Mouse (Mus musculus) retina, embryonic 14.5 days (tissue): ENCODE data around the gene Ms4a4a.
"Not testable (repeated sequence)": the region's sequence is repeated elsewhere in the genome, so short reads cannot be mapped to it uniquely, and the experiment has no call there.

Experiments
- DNase-seq: peaks from one replicate; pipeline ENCODE4 v3.0.0-alpha.2; 2015; ENCODE audit warnings: low spot score

Ms4a4a gene

DNA sequence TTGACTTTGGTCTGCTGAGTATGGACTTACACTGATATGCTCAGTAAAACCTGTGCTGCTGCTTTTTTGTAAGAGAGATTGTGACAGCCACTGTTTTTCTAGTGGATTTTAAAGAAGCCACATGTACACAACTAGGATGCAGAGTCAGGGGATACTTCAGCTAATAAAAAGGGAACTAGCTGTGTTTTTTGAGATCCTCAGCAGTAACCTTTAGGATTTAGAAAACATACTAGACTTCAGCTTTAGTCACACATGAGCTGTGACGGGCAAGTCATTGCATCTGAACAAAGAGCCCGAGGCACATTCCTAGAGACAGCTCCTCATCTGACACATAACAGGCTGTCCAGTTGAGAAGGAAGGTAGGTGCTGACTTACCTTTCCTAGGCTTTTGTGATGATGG lies at the start of gene Ms4a4a:
Gene Ms4a4a, plus strand, starts transcription at position 251 of the 400 bp plus-strand sequence.
- DNase-seq, result no peak

DNA sequence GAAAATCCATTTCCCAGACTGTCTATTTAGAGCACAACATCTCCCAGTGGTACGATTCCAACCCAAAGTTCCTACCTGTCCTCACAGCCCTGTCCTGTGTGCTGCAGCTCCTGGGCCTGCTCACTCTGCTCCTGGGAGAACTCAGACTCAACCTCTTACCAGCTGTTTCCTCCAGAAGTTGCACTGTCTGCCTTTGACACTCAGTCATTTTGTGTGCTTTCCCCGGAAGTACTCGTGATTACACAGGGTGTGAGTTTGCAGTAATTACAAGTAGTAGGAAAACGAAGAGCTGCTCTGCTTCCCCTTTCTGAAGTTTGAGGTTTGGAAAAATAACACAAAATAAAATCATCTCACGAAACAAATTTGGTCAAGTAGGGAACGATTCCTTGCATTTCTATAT lies 39.4 kb upstream of the Ms4a4a start, which contains the start of gene Ms4a7:
Gene Ms4a7, minus strand, starts transcription at position 215 of the 400 bp plus-strand sequence.
- DNase-seq, result no peak

DNA sequence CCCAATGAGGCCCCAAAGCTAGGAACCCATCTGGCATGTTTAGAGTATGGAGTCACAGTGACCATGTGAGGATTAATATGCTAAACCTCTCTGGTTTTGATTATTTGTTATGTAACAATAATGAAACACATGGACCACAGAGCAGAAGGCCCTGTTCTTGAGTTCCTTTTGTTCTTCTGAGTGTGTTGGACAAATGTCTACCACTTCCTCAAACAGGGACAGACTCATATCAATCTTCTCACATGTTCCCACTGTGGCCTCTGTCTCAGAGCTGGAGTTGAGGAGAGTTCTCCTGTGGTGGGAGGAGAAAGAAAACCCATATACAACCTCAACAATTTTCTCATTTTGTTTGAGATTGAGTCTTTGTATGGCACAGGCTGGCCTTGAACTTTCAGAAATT lies 32.2 kb upstream of the Ms4a4a start:
- DNase-seq, result no peak

DNA sequence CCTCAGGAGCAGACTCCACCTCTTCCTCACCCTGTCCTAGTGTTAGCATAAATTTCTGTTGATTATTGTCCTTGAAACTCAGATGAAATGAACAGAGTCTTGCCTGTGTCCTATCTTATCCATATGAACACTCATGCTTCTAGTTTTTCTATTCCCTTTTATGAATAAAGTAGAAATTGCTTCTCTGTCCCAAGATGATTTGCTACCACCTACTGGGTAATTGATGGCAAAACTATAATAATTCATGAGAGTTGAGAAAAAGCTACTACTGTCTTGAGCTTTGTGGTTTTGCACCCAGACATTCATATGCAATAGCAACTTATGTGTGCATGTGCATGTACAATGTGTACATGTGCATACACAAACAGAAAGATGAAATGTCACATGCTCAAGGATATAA lies 31.3 kb upstream of the Ms4a4a start:
- no peak for DNase-seq

DNA sequence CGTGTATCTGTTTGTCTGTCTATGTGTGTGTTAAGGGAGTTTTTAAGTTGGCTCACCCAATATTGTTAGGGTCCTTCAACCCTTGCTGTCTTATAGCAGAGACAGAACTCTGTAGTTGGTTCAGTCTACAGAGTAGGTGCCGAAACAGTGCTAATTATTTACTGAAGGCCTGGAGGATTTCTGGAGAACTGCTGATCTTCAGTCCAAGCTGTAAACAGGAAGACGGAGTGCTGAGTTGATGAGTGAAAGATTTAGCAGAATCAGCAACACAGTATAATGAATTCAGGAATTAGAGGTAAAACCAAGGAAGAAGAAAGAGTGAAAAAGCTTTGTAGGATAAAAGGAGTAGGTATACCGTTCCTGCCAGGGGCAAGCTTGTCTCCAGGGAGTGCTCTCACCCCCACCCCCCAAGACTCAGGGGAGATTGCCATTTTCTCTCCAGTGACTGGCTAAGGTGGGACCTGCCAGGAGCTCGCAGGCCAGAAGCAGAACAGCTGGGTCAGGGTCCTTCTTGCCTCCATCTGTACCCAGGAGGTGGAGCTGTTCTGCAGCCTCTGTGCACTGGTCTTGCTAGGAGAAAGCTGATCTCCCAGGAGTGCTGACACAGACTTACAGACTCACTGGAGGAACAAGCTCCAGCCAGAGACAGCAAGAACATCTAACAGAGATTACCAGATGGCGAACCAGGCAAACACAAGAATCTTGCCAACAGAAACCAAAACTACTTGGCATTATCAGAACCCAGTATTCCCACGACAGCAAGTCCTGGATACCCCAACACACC lies 25.4 kb upstream of the Ms4a4a start:
- DNase-seq, result peak; percentile 18

DNA sequence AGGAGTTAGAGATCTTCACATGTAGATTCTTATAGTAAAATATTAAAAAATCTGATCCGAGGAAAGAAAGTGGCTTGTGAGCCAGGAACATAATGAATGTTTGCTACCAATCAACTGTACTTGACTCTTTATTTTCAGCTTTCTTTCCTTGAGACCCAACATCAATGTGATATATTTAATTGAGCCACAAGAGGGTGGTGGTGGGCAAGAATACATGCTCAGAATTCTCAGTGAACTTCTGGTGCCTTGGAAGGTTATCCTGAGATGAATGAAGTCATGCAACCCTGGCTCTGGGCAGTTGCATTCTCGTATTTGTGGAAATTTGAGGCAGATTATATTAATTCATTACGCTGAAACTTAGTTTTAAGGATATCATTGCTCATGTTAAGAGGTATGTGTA lies 23.4 kb upstream of the Ms4a4a start:
- DNase-seq, result peak; percentile 24

DNA sequence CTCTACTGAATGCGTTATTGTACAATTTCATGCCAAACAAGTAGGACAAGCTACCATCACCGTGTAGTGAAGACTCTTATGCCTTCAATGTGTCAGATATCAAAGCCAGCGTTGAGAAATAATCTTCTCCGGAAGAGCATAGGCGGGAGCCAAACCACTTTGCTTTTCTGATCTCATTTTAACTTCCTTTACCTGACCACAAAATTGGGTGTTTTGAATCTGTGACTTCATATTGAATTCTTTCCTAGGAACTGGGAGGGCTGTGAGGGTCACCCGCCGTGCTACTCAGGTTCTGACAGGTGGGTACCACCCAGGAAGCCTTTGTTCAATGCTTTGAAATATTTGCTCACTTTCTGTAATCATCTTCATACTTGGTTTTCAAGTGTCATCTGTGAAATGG lies 19.6 kb upstream of the Ms4a4a start:
- DNase-seq, result no peak

DNA sequence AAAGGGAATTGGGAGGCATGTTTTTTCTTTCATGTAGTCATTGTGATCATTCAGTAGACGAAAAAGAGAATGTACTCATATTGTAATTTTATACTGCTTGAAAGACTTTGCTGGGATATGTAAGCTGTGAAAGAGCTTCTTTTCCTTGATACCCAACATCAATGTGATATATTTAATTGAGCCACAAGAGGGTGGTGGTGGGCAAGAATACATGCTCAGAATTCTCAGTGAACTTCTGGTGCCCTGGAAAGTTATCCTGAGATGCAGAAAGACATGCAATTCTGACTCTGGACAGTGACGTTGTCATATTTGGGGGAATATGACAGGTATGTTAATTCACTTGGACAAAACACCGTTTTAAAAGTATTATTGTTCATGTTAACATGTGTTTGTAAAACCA lies 15.2 kb upstream of the Ms4a4a start:
- peak; percentile 5 for DNase-seq

DNA sequence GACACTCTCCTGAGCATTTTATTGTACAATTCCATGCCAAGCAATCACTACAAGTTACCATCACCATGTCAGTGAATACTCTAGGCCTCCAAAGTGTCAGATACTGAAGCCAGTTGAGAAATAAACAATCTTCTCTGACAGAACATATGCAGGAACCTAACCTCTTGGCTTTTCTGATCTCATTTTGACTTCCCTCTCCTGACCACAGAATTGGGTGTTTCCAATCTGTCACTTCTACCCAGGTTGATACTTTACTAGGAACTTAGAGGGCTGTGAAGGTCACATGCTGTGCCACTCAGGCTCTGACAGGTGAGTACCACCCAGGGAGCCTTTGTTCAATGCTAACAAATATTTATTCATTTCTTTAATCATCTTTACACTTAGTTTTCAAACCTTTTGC lies 13.3 kb upstream of the Ms4a4a start:
- no peak for DNase-seq

DNA sequence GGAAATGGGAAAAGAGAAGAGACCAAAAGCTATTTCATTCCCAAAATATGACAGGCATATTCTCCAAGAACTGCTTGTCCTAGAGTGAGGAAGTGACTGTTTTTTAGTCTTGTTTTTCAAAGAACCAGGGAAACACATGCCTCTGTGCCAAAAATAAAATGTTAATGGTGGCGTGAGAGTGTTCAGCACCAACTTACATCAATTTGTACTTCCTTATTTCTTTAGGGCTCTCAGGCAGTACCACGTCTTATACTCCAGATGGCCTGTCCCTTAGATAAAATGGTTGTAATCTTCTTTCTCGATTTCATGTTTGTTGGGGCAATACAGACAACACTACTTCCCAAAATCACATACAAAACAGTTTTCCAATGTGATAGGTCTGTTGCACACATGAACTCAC lies 7.0 kb upstream of the Ms4a4a start:
- DNase-seq, result no peak

DNA sequence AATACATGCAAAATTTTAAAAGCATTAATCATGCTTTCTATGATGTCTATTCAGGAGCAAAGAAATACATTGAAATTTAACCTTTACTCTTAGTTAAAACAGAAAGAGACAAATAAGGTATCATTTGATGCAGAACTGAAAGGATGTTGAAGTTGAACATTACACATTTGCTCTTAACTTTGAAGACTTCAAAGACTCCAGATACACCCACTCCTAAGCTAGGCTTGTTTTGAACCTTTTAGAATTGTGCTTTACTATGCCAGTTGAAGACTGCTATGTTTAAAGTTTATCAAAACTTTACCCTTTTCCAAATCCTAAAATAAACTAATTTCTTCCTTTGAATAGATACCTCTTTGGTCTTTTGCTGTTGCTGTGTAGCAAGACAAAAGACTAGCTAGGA lies 4.1 kb upstream of the Ms4a4a start:
- DNase-seq, result no peak

DNA sequence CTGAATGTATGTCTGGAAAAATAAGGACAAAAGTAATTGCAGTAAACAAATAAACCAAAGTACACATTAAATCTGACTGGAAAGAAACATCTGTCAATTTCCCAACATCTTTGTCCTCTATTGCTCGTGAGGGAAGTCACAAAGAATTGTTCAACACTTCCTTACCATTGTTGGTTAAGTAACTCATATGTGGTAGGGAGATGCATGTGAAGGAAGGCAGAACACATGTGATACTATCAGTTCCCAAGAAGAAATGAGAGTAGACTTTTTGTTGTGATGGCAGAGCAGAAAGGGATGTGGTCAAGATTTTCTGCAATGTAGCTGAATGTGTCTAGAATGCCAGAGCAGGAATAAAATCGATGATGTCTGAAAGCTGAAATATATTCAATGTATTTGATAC lies 1.1 kb downstream of the Ms4a4a start:
- no peak for DNase-seq

DNA sequence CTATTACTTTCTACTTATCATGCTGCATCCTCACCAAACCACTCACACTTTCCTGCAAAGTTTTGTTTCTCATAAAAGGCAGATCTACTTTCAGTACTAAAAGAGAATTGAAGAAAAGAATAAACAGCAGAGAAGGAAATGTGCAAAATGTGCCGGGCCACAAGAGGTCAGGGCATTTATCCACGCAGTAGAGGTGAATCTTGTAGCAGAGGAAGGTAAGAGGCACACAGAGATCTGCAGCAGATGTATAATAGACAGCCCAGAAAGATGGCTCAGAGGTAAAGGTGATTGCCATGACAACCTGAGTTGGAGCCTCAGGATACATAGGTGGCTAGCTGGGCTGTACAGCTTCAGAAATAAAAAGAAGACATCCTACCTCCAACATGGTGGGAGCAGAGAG lies 11.8 kb downstream of the Ms4a4a start:
- no peak for DNase-seq

DNA sequence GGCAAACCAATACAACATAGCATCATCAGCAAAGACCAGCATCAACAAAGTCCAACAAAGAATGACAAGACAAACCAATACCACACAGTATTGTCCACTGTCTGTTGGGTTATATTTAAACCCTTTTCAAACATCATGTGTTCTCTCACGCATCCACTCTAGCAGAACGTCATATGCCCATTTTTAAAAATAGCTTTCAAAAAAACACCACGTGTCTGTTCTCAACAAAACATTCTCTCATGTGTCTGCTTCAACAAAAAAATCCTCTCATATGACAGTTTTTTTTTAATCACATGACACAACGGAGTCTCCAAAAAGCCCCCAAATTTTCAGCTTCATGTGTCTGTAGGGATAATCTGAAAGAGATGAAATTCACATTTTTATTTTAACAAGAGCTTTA lies 12.4 kb downstream of the Ms4a4a start:
- no peak for DNase-seq

DNA sequence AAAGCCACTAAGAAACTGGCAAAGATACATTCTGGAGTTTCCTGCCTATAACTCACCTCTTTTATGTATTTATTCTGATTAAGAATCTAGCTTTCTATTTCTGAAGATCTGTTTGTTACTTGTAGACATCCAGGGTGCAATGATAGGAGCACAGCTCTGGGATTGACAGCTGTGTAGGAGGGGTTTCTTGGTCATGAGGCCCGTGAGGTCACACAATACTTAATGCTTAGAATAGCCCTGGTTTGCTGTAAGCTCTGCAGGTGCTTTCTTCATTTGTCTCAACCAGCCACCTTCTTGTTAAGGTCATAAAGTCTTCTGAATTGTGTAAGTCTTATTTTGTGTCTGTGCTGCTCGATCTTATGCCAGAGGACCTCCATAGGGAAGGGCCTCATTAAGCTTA lies 13.6 kb downstream of the Ms4a4a start:
- no peak for DNase-seq

DNA sequence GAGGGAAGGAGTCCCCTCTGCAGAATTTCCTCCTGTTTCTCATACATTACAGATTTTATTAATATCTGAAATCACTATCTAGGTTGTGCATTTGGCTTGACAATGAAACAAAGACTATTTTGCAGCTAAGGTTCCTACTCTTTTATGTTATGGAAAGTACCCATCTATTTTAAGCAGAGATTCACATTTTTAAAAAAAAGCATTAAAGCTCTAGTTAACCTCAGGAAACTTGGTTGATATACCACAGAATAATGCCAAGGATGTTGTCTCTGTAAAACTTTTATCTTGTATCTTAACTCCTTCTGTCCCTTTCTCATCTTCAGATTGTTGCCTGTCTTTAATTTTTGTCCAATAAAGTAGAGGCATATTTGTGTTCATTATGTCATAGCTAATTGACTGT lies 20.4 kb downstream of the Ms4a4a start:
- no peak for DNase-seq

DNA sequence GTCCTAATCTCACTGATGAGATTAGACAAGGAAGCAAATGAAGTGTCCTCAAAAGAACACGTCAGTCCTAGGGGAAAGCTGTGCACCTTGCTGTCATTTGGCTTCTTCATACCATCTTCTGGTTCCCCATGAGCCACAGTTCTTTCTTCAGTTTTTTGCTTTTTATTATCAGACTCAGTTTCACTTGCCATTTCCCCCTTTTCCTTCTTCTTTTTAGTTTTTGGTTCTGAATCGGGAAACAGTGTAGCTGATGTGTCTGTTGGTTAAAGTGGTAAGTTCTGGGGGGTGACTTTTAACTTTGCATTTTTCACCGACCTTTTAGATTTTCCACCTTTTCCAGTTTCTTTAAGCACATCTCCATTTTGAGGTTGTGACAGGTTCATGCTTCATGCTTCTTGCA lies 29.2 kb downstream of the Ms4a4a start, which contains the start of gene Ms4a4c:
Gene Ms4a4c, plus strand, starts transcription at position 244 of the 400 bp plus-strand sequence.
- no peak for DNase-seq

DNA sequence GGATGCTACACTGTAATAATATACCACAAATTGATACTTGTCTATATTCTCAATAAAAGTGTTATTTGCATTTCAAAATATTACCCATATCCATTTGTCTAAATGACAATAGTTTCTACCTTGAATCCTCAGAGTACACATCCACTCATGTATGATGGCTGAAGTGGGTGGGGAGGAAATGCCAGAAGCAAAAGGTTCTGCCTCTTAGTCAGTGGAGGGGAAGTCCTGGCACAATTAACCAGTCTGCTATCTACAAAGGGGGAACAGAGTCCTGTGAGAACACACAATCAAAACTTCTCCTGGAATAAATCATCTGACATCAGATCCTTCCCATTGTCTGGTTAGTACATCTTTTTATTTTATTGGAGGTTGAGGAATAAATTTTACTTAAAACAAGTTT lies 32.1 kb downstream of the Ms4a4a start:
- DNase-seq, result no peak

DNA sequence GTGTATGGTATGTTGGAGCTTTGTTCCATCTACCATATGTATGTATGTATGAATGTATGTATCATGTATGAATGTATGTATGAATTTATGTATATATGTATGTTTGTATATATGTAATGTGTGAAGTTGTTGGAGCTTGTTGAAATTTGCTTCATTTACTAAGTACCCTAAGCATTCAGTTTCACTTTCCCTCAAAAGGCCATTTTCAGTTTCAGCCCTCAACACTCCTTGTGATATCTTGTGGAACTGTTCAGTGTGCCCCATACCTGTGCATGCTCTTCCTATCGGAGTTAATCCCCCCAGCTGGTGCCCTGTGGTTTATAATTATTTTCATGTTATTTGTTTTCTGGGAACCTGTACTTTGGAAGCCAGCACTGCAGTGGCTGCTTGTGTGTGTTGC lies 33.3 kb downstream of the Ms4a4a start:
- DNase-seq, result no peak

DNA sequence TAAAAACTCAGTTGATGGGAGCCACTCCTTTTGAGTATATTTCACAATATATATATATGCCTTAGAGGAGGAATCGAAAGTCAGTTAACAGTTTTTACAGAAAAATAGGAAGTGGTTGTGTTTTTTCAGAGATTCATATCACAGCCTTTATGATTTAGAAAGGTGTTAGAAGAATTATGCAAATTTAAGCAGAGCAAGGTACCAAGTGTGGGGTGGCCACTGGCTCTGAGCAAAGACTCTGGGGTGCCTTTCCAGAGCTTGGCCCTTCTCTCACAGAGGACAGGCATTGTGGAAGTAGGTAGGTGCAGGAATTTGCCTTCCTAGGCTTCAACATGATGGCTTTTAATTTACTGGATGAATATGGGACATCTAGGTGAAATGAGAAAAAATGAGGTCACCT lies 36.3 kb downstream of the Ms4a4a start:
- no peak for DNase-seq

DNA sequence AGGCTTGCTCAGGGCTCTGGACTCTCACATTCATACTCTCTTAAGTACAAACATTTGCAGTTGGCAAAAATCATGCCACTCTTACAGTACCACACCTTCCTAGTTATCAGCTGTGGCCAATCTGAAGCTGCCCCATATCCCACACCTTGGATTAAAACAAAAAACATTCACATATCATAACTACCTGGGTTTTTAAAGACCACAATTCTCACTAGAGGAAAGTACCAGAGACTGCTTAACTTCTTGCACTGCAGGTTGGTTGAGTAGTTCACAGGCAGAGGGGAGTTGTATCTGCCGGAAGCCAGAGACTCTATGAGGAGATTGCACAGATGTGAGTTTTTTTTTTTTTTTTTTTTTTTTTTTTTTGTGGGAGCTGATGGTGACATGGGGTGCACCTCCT lies 38.8 kb downstream of the Ms4a4a start:
- DNase-seq, result no peak

DNA sequence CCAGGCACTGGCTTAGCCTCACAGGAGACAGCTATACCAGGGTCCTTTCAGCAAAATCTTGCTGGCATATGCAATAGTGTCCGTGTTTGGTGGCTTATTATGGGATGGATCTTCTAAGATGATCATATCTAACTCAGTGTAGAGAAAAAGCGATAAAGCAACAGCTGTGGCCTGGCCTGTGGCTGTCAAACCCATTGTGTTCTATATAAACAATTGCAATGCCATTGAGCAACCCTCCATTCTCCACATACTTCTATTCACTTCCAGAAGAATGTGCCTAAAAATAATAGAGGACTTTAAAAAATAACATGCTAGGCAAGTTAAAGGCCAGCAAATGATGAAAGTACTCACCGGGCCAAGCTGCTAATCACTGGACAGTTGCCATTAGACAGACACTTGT lies 40.3 kb downstream of the Ms4a4a start:
- DNase-seq, result no peak

DNA sequence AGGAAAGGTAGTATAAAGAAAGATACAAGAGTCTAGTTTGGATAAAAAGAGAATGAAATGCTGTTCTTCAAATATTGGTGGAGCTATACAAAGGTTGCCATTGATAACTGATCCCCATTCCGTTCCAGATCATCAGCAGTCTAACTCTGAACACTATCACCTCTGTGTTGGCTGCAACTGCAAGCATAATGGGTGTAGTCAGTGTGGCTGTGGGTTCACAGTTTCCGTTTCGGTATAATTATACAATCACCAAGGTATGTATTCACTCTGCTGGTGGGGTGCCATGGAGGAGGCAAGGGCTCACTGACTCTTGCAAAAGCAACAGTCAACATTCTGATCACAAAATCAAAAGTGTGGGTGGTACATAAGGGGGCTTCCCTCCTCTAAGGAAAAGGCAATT lies 43.5 kb downstream of the Ms4a4a start:
- DNase-seq, result not testable (repeated sequence)

DNA sequence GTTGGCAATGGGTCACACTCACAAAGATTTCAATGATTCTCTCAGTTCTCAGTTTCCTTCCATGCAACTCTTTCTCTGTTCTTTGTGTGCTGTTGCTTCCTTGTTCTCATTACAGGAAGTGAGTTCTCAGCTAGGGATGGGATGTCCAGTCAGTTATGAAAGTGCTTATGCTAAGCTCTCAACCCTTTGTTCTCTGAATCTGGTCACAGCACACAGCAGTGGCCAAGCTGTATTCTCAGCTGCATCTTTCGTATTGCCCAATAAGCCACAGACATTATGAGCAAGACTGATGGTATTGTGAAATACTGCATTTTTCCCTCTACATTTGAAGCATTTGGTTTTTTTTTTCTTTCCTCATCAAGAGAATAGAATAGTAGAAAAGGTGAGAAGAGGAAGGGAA lies 55.9 kb downstream of the Ms4a4a start:
- DNase-seq, result not testable (repeated sequence)
